Mouse (Mus musculus): Measurements from ENCODE around the gene Rbm48.

DNA sequence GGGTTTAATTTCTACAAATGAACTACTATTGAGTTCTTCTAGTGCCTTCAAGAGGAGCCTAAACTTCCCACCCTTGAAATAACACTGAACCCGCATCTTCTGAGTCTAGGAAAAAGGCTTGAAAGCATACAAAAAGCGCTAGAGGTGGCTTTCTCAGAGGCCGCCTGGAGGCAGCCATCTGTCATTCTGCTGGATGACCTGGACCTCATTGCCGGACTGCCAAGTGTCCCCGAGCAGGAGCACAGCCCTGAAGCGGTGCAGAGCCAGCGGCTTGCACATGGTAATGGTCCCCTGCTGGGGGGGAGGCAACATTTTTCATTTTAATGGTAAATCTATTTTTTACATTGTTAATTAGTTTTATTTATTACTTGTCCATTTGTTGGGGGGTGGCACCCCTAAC is 24.1 kb upstream of the Rbm48 start:
- TF ChIP-seq CTCF (IDR thresholded peaks at IDR 0.05; ENCODE audit: borderline replicate concordance, insufficient read depth, low read depth, low read length) (no peak), POLR2A (IDR thresholded peaks at IDR 0.05; ENCODE audit: borderline replicate concordance, insufficient read depth, low read length) (no peak)
